Mouse (Mus musculus): ENCODE measurements around the gene Mpped2. TPM values are rescaled to one million over a fixed set of nuclear protein-coding genes. Genes with fewer than 3 reads are reported as not detected.

The Mpped2 gene
- total and polyA plus RNA-seq, 2 experiments from 2014 or later: 65.4 to 104 TPM

GRCm38 (mm10) chr2:106832577-106832976 is 139.5 kb downstream of the Mpped2 start:
- Histone ChIP-seq H3K4me2 (ENCODE audit: low read depth) (no peak overlapping the region), H3K9me3 (ENCODE audit: low read length) (no peaks in the 10 kb centered on the region), H3K27ac (ENCODE audit: low read depth, low read length) (no peak overlapping the region), H3K4me1 (ENCODE audit: insufficient read depth) (peaks cover 12% of the 10 kb centered on the region), H3K36me3 (ENCODE audit: insufficient read depth) (no peaks in the 10 kb centered on the region), H3K9ac (no peak overlapping the region), H3K4me3 (ENCODE audit: low read depth, low read length) (no peak overlapping the region), H3K27me3 (ENCODE audit: insufficient read depth, low read length) (no peaks in the 10 kb centered on the region)
- no peak for DNase-seq
- 54% methylated on average over 2 of the region's 2 CpGs for WGBS
- ATAC-seq: no peak
- no peak for TF ChIP-seq CTCF (IDR thresholded peaks at IDR 0.05; ENCODE audit: low read depth)

- Histone ChIP-seq H3K9me3 (ENCODE audit: low read length) (no peaks in the 10 kb centered on the region), H3K4me2 (ENCODE audit: low read depth) (no peak overlapping the region), H3K4me3 (ENCODE audit: low read depth, low read length) (no peak overlapping the region), H3K36me3 (ENCODE audit: insufficient read depth) (no peaks in the 10 kb centered on the region), H3K9ac (no peak overlapping the region), H3K4me1 (ENCODE audit: insufficient read depth) (peaks cover 12% of the 10 kb centered on the region), H3K27me3 (ENCODE audit: insufficient read depth, low read length) (no peaks in the 10 kb centered on the region), H3K27ac (ENCODE audit: low read depth, low read length) (no peak overlapping the region)
- ATAC-seq (no peak), DNase-seq (no peak)
- TF ChIP-seq CTCF (IDR thresholded peaks at IDR 0.05; ENCODE audit: low read depth): no peak
- 86% methylated on average over 5 of the region's 5 CpGs for WGBS
Observed at GRCm38 (mm10) chr2:106833212-106833611, 140.1 kb downstream of the Mpped2 start.

- H3K4me1 ChIP-seq (ENCODE audit: insufficient read depth): no peaks in the 10 kb centered on the region
- H3K27ac ChIP-seq (ENCODE audit: low read depth, low read length): no peak overlapping the region
- H3K4me2 ChIP-seq (ENCODE audit: low read depth): no peak overlapping the region
- ATAC-seq: peak; percentile 32; the same call in 1 of the 2 replicates
- no peak for TF ChIP-seq CTCF (IDR thresholded peaks at IDR 0.05; ENCODE audit: low read depth)
- no peaks in the 10 kb centered on the region for H3K27me3 ChIP-seq (ENCODE audit: insufficient read depth, low read length)
- no peak overlapping the region for H3K9ac ChIP-seq
- H3K36me3 ChIP-seq (ENCODE audit: insufficient read depth): no peaks in the 10 kb centered on the region
- no peak overlapping the region for H3K4me3 ChIP-seq (ENCODE audit: low read depth, low read length)
- H3K9me3 ChIP-seq (ENCODE audit: low read length): no peaks in the 10 kb centered on the region
- 25% methylated on average over 8 of the region's 8 CpGs for WGBS
- DNase-seq: no peak
Observed at GRCm38 (mm10) chr2:106835321-106835720, 142.3 kb downstream of the Mpped2 start.

- DNase-seq (no peak), ATAC-seq (no peak)
- no peak overlapping the region for H3K4me3 ChIP-seq (ENCODE audit: low read depth, low read length)
- no peaks in the 10 kb centered on the region for H3K27me3 ChIP-seq (ENCODE audit: insufficient read depth, low read length)
- no peak overlapping the region for H3K9ac ChIP-seq
- no peak for TF ChIP-seq CTCF (IDR thresholded peaks at IDR 0.05; ENCODE audit: low read depth)
- H3K9me3 ChIP-seq (ENCODE audit: low read length): no peaks in the 10 kb centered on the region
- no peak overlapping the region for H3K4me2 ChIP-seq (ENCODE audit: low read depth)
- 78% methylated on average over 4 of the region's 4 CpGs for whole genome bisulfite sequencing
- H3K27ac ChIP-seq (ENCODE audit: low read depth, low read length): no peak overlapping the region
- H3K36me3 ChIP-seq (ENCODE audit: insufficient read depth): no peaks in the 10 kb centered on the region
- no peaks in the 10 kb centered on the region for H3K4me1 ChIP-seq (ENCODE audit: insufficient read depth)
Observed at GRCm38 (mm10) chr2:106837241-106837640, 144.2 kb downstream of the Mpped2 start.

- Histone ChIP-seq H3K4me3 (ENCODE audit: low read depth, low read length) (no peak overlapping the region), H3K4me2 (ENCODE audit: low read depth) (no peak overlapping the region), H3K9ac (no peak overlapping the region), H3K27me3 (ENCODE audit: insufficient read depth, low read length) (no peaks in the 10 kb centered on the region), H3K27ac (ENCODE audit: low read depth, low read length) (no peak overlapping the region), H3K36me3 (ENCODE audit: insufficient read depth) (no peaks in the 10 kb centered on the region), H3K4me1 (ENCODE audit: insufficient read depth) (no peaks in the 10 kb centered on the region), H3K9me3 (ENCODE audit: low read length) (no peaks in the 10 kb centered on the region)
- WGBS: 71% methylated on average over 9 of the region's 9 CpGs
- DNase-seq (no peak), ATAC-seq (no peak)
- TF ChIP-seq CTCF (IDR thresholded peaks at IDR 0.05; ENCODE audit: low read depth): no peak
Observed at GRCm38 (mm10) chr2:106844147-106844546, 151.1 kb downstream of the Mpped2 start.

GRCm38 (mm10) chr2:106844766-106845678 is 152.0 kb downstream of the Mpped2 start:
- 65% methylated on average over 10 of the region's 10 CpGs for WGBS
- no peaks in the 10 kb centered on the region for H3K9me3 ChIP-seq (ENCODE audit: low read length)
- no peak overlapping the region for H3K4me2 ChIP-seq (ENCODE audit: low read depth)
- TF ChIP-seq CTCF (IDR thresholded peaks at IDR 0.05; ENCODE audit: low read depth): no peak
- ATAC-seq (no peak), DNase-seq (no peak)
- no peak overlapping the region for H3K9ac ChIP-seq
- no peaks in the 10 kb centered on the region for H3K36me3 ChIP-seq (ENCODE audit: insufficient read depth)
- H3K4me3 ChIP-seq (ENCODE audit: low read depth, low read length): no peak overlapping the region
- no peaks in the 10 kb centered on the region for H3K4me1 ChIP-seq (ENCODE audit: insufficient read depth)
- no peaks in the 10 kb centered on the region for H3K27me3 ChIP-seq (ENCODE audit: insufficient read depth, low read length)
- no peak overlapping the region for H3K27ac ChIP-seq (ENCODE audit: low read depth, low read length)

GRCm38 (mm10) chr2:106846511-106846910 is 153.4 kb downstream of the Mpped2 start:
- DNase-seq (no peak), ATAC-seq (no peak)
- H3K9me3 ChIP-seq (ENCODE audit: low read length): no peaks in the 10 kb centered on the region

More at GRCm38 (mm10) chr2:106846511-106846910, 153.4 kb downstream of the Mpped2 start:
- 54% methylated on average over 4 of the region's 4 CpGs for WGBS
- Histone ChIP-seq H3K27me3 (ENCODE audit: insufficient read depth, low read length) (no peaks in the 10 kb centered on the region), H3K9ac (no peak overlapping the region), H3K36me3 (ENCODE audit: insufficient read depth) (no peaks in the 10 kb centered on the region), H3K27ac (ENCODE audit: low read depth, low read length) (no peak overlapping the region), H3K4me2 (ENCODE audit: low read depth) (no peak overlapping the region), H3K4me3 (ENCODE audit: low read depth, low read length) (no peak overlapping the region), H3K4me1 (ENCODE audit: insufficient read depth) (no peaks in the 10 kb centered on the region)
- no peak for TF ChIP-seq CTCF (IDR thresholded peaks at IDR 0.05; ENCODE audit: low read depth)
